Mouse (Mus musculus): ENCODE results near the gene Mcf2l. TPM values are rescaled to one million over a fixed set of nuclear protein-coding genes. Genes with fewer than 3 reads are reported as not detected.

Mcf2l gene
- polyA plus RNA-seq, 1 experiment = 17.3 TPM

DNA sequence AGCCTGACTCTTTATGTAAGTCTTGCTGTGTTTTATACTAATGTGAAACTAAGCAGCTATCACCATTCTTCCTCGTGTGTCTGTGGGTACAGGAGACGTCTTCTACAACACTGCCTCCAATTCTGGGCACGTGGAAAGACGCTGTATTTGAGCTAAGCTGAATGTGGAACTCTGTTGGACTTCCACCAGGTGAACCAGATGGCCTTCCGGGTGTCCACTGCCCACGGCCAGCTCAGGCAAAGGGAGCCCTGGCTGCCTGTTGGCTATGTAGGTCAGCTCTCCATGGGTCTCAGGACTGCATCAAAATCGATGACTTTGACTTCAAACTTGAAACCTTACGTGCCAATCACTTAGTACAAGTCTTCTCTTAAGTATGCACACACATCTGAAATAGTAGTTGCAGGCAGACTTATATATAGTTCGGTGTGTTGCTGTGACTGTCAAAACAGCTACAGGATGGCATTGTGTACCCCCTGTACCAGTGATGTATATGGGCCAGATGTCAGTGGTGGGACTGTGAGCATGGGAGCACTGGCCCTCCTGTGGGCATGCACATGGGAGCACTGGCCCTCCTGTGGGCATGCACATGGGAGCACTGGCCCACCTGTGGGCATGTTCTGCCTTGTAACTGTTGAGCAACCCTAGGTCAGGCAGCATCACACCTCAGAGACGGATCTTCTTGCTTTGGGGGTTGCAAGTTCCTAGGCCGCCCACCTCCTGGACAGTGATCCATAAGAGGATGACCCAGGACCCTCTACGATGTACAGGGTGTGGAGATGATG, 20.4 kb downstream of the Mcf2l start:
- Histone ChIP-seq H3K4me1 (ENCODE audit: control insufficient read depth, insufficient read depth, low read length) (no peaks in the 10 kb centered on the region), H3K27ac (ENCODE audit: control insufficient read depth, insufficient read depth, low read depth, low read length, poor library complexity) (no peak overlapping the region), H3K4me3 (replicated peaks; ENCODE audit: control insufficient read depth, low read depth, low read length) (no peak overlapping the region)
- TF ChIP-seq CTCF (IDR thresholded peaks at IDR 0.05; ENCODE audit: control insufficient read depth, insufficient read depth, low read length) = no peak
- TF ChIP-seq POLR2A (IDR thresholded peaks at IDR 0.05; ENCODE audit: borderline replicate concordance, control insufficient read depth, low read depth, low read length) = no peak
- WGBS = 72% methylated on average over 12 of the region's 12 CpGs

DNA sequence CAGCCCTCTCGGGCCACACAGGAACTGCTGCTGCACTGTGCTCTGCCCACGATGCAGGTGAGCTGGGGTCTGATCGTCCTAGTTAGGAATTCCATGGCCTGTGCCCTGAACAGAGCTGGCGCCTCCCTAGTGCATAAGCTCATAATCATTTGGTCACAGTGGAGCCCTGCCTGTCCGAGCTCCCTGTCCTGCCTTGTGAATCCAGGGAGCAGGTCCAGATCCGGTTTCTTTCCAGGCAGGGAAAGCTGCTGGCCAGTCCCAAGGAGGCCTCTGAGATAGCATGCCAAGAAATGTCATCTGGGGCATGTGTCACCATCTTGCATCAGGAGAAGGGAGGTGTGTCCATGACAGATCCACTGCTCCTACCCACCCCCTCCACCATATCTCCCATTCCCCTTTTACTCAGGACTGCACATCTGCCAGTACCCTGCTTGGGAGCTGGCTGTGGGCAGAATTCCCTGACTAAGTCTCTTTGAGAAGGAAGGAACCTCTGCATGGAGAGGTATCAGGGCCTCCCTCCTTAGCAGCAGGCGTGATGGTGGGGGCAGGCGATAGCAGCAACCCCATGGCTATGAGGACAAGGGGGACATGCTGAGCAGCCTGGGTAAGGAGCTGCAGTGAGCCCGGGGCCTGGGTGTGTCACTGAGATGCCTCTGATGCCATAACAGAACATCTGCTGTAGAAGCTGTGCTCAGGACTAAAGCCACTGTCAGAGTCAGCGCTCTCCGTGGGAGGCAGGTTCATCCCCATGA, 21.4 kb downstream of the Mcf2l start:
- TF ChIP-seq CTCF (IDR thresholded peaks at IDR 0.05; ENCODE audit: control insufficient read depth, insufficient read depth, low read length) (no peak), POLR2A (IDR thresholded peaks at IDR 0.05; ENCODE audit: borderline replicate concordance, control insufficient read depth, low read depth, low read length) (no peak)
- Histone ChIP-seq H3K4me3 (replicated peaks; ENCODE audit: control insufficient read depth, low read depth, low read length) (no peak overlapping the region), H3K27ac (ENCODE audit: control insufficient read depth, insufficient read depth, low read depth, low read length, poor library complexity) (no peak overlapping the region), H3K4me1 (ENCODE audit: control insufficient read depth, insufficient read depth, low read length) (no peaks in the 10 kb centered on the region)
- WGBS = 79% methylated on average over 11 of the region's 11 CpGs

DNA sequence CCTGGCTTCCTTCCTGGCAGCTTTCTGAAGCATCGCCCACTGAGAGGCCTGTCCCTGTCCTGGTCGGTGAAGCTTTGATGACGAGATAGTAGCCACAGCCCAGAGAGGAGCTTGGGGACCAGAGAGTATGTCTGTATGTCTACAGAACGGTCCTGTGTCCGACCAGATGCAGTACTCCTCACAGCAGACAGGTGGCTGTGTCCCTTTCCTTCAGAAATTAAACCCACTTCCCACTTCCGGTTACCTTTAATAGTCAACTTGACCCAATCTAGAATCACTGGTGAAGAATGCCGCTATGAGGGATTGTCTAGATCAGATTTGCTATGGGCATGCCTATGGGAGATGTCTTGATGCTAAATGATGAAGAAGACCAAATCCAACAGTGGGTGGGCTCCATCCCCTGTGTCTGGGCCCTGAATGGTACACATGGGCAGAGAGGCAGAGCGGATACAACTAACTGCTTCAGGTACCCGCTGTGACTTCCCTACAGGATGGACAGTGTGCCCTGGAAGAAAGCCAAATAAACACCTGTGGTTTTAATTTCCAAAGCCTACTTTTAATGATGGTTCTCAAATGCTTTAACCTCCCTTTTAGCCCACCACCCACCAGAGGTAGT, 22.0 kb downstream of the Mcf2l start:
- TF ChIP-seq POLR2A (IDR thresholded peaks at IDR 0.05; ENCODE audit: borderline replicate concordance, control insufficient read depth, low read depth, low read length) = no peak
- no peaks in the 10 kb centered on the region for H3K4me1 ChIP-seq (ENCODE audit: control insufficient read depth, insufficient read depth, low read length)
- H3K4me3 ChIP-seq (replicated peaks; ENCODE audit: control insufficient read depth, low read depth, low read length) = no peak overlapping the region
- H3K27ac ChIP-seq (ENCODE audit: control insufficient read depth, insufficient read depth, low read depth, low read length, poor library complexity) = no peak overlapping the region
- WGBS = 64% methylated on average over 9 of the region's 9 CpGs

DNA sequence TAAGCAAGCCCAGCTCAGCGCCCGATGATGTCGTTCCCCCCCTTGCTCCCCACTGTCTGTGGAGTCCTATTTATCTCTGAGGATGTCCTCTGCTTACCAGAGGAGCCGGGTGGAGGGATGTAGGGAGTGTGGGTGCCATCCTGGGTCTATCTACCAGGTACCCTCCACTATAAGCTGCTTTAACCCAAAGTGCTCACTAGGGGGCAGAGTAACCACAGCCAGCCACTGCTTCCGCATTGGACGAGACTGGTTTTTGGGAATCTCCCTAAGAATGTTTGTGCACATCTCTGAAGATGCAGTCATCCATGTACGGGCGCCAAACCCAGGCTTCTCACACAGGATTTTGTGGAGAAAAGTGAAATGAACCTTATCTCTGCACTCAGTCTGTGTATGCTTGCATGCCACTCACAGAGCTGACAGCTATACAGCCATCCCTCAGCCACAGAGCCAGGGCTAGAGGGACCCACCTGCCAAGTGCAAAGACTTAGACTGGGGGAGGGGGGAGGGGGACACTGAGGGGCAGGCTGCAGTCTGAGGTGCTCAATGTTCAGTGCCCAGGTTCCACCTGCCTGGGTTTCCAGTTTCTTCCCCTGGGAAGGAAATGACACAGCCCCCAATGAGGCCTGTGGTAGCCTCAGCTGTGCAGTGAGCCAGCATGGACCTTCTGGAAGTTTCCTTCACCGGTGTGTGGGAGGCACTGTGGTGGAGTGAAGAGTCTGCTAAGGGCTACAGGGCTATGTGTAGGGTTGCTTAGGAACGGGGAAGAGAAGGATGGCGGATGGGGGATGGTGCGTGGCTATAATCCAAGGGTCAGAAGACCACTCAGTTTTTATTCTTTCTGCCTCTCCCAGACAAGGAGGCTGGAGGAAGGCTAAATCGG, 23.1 kb downstream of the Mcf2l start:
- 50% methylated on average over 13 of the region's 13 CpGs for WGBS
- no peak overlapping the region for H3K4me3 ChIP-seq (replicated peaks; ENCODE audit: control insufficient read depth, low read depth, low read length)
- no peak overlapping the region for H3K27ac ChIP-seq (ENCODE audit: control insufficient read depth, insufficient read depth, low read depth, low read length, poor library complexity)
- H3K4me1 ChIP-seq (ENCODE audit: control insufficient read depth, insufficient read depth, low read length) = no peaks in the 10 kb centered on the region
- TF ChIP-seq POLR2A (IDR thresholded peaks at IDR 0.05; ENCODE audit: borderline replicate concordance, control insufficient read depth, low read depth, low read length) (no peak), CTCF (IDR thresholded peaks at IDR 0.05; ENCODE audit: control insufficient read depth, insufficient read depth, low read length) (peak; percentile 65; the same call in 1 of the 2 replicates)

DNA sequence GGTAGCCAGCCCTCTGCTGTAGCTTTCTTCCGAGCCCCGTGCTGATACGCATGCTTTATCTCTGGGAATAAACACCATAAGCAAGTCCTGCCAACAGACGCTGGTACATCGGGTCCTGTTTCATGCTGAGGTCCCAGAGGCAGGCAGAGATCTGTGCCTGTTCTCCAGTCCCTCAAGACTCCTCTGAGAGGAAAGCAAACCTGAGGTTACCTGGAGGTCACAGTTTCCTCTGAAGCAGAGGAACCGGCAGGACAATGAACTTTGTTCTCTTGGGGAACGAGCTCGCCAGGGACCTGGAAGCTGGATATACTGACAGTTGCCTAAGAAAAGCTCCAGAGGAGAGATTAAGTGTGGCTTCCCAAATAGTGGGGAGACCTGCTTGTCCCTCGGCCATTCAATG, 24.2 kb downstream of the Mcf2l start:
- Histone ChIP-seq H3K27ac (ENCODE audit: control insufficient read depth, insufficient read depth, low read depth, low read length, poor library complexity) (no peak overlapping the region), H3K4me3 (replicated peaks; ENCODE audit: control insufficient read depth, low read depth, low read length) (no peak overlapping the region), H3K4me1 (ENCODE audit: control insufficient read depth, insufficient read depth, low read length) (no peaks in the 10 kb centered on the region)
- WGBS = 63% methylated on average over 9 of the region's 9 CpGs
- TF ChIP-seq CTCF (IDR thresholded peaks at IDR 0.05; ENCODE audit: control insufficient read depth, insufficient read depth, low read length) (no peak), POLR2A (IDR thresholded peaks at IDR 0.05; ENCODE audit: borderline replicate concordance, control insufficient read depth, low read depth, low read length) (no peak)

DNA sequence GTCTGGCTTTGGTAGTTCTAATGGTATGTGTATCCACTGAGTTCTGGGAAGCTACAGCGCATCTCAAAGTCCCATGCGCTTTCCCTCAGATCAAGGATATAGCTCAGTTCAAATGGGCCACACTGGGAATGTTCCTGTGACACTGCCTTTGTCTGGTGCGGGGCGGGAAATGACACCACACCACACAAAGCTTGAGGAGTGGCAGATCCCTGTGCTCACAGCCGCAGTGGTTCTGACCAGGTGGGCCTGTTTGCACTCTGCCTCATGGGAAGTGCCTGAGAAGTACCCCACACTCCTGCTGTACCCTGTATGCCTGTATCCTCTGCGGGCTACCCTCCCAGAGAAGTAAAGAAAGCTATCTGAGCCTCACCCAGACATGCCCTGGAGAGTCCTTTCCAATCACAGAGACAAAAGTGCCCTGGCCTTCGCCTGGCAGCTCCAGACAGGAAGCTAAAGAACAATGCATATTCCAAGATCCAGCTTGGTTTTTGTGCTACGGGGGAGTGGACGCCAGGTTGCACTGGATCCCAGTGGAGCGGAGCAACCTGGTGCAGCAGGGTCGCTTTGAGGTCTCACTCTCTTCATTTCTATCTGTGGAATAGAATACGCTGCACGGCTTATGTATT, 30.3 kb downstream of the Mcf2l start:
- Histone ChIP-seq H3K4me3 (replicated peaks; ENCODE audit: control insufficient read depth, low read depth, low read length) (no peak overlapping the region), H3K4me1 (ENCODE audit: control insufficient read depth, insufficient read depth, low read length) (no peaks in the 10 kb centered on the region), H3K27ac (ENCODE audit: control insufficient read depth, insufficient read depth, low read depth, low read length, poor library complexity) (no peak overlapping the region)
- 86% methylated on average over 13 of the region's 13 CpGs for WGBS
- TF ChIP-seq CTCF (IDR thresholded peaks at IDR 0.05; ENCODE audit: control insufficient read depth, insufficient read depth, low read length) = no peak
- no peak for TF ChIP-seq POLR2A (IDR thresholded peaks at IDR 0.05; ENCODE audit: borderline replicate concordance, control insufficient read depth, low read depth, low read length)

- Histone ChIP-seq H3K4me3 (replicated peaks; ENCODE audit: control insufficient read depth, low read depth, low read length) (no peak overlapping the region), H3K4me1 (ENCODE audit: control insufficient read depth, insufficient read depth, low read length) (no peaks in the 10 kb centered on the region), H3K27ac (ENCODE audit: control insufficient read depth, insufficient read depth, low read depth, low read length, poor library complexity) (no peak overlapping the region)
- 55% methylated on average over 5 of the region's 5 CpGs for WGBS
- TF ChIP-seq POLR2A (IDR thresholded peaks at IDR 0.05; ENCODE audit: borderline replicate concordance, control insufficient read depth, low read depth, low read length) (no peak), CTCF (IDR thresholded peaks at IDR 0.05; ENCODE audit: control insufficient read depth, insufficient read depth, low read length) (no peak)
Measured at GRCm38 (mm10) chr8:12905122-12905521, 31.5 kb downstream of the Mcf2l start.
